Mouse (Mus musculus) kidney, postnatal 36 days (tissue): ENCODE results near the gene Gon7.
A peak's percentile ranks its signal among the peaks of the same experiment; 100 is the strongest.

Source experiments
- DNase-seq, 2 experiments: peaks; one replicate each; pipeline ENCODE4 v3.0.0; 2021 to 2022; ENCODE audit warnings: mixed read lengths in 2 of 2

Gene Gon7

GRCm38 (mm10) chr12:102742056-102742455 is 15.5 kb downstream of the Gon7 start:
- no peak for DNase-seq

- DNase-seq = peak in 1 of 2 experiments; percentile 21
Observed at GRCm38 (mm10) chr12:102740285-102740684, 17.3 kb downstream of the Gon7 start.

- DNase-seq = no peak
Observed at GRCm38 (mm10) chr12:102739096-102739495, 18.5 kb downstream of the Gon7 start.

- peak; percentile 56 to 82 for DNase-seq
Observed at GRCm38 (mm10) chr12:102733381-102733780, 24.2 kb downstream of the Gon7 start.

- peak in 1 of 2 experiments; percentile 36 for DNase-seq
Observed at GRCm38 (mm10) chr12:102730798-102731619, 26.6 kb downstream of the Gon7 start.

- DNase-seq = peak; percentile 85 to 87
Observed at GRCm38 (mm10) chr12:102729855-102730797, 27.5 kb downstream of the Gon7 start.

- peak in 1 of 2 experiments; percentile 21 for DNase-seq
Observed at GRCm38 (mm10) chr12:102725761-102726175, 31.8 kb downstream of the Gon7 start.

- DNase-seq = no peak
Observed at GRCm38 (mm10) chr12:102725146-102725545, 32.5 kb downstream of the Gon7 start.

- no peak for DNase-seq
Observed at GRCm38 (mm10) chr12:102723861-102724260, 33.7 kb downstream of the Gon7 start.

- no peak for DNase-seq
Observed at GRCm38 (mm10) chr12:102722966-102723365, 34.6 kb downstream of the Gon7 start.

GRCm38 (mm10) chr12:102722451-102722850 is 35.2 kb downstream of the Gon7 start:
- DNase-seq = no peak

GRCm38 (mm10) chr12:102719552-102720315 is 37.9 kb downstream of the Gon7 start:
- DNase-seq = peak in 1 of 2 experiments; percentile 67

GRCm38 (mm10) chr12:102714654-102715395 is 42.8 kb downstream of the Gon7 start:
- no peak for DNase-seq

GRCm38 (mm10) chr12:102714116-102714515 is 43.5 kb downstream of the Gon7 start:
- no peak for DNase-seq

GRCm38 (mm10) chr12:102713153-102713865 is 44.3 kb downstream of the Gon7 start:
- no peak for DNase-seq

GRCm38 (mm10) chr12:102710851-102711375 is 46.7 kb downstream of the Gon7 start:
- no peak for DNase-seq

GRCm38 (mm10) chr12:102709896-102710295 is 47.7 kb downstream of the Gon7 start:
- DNase-seq = no peak

GRCm38 (mm10) chr12:102708220-102708619 is 49.4 kb downstream of the Gon7 start:
- DNase-seq = peak in 1 of 2 experiments; percentile 48

- no peak for DNase-seq
Observed at GRCm38 (mm10) chr12:102706833-102707463, 50.7 kb downstream of the Gon7 start.

- DNase-seq = no peak
Observed at GRCm38 (mm10) chr12:102705906-102706640, 51.5 kb downstream of the Gon7 start.
